Mouse (Mus musculus) CD8-positive naive resting alpha-beta T cell, adult 2 months (primary cell): Measurements from ENCODE around the gene Setd3.

Experiments used
- DNase-seq, 2 experiments: peaks; one replicate each; pipeline ENCODE4 v3.0.0; 2022; ENCODE audit warnings: low read depth in 2 of 2, low spot score in 2 of 2

The Setd3 gene

GRCm38 (mm10) chr12:108179246-108179320 is at the start of gene Setd3:
TSS of gene Setd3 (minus strand) at chr12:108179314.
- no peak for DNase-seq

- DNase-seq = no peak
Observed at GRCm38 (mm10) chr12:108227527-108227926, 48.4 kb upstream of the Setd3 start.

- DNase-seq = no peak
Observed at GRCm38 (mm10) chr12:108226941-108227340, 47.8 kb upstream of the Setd3 start.

GRCm38 (mm10) chr12:108226216-108226615 is 47.1 kb upstream of the Setd3 start:
- DNase-seq = no peak

GRCm38 (mm10) chr12:108225781-108226180 is 46.7 kb upstream of the Setd3 start:
- DNase-seq = no peak

- DNase-seq = no peak
Observed at GRCm38 (mm10) chr12:108223357-108223756, 44.2 kb upstream of the Setd3 start.

GRCm38 (mm10) chr12:108221712-108222111 is 42.6 kb upstream of the Setd3 start:
- no peak for DNase-seq

- DNase-seq = no peak
Observed at GRCm38 (mm10) chr12:108221206-108221605, 42.1 kb upstream of the Setd3 start.

- DNase-seq = no peak
Observed at GRCm38 (mm10) chr12:108220621-108221020, 41.5 kb upstream of the Setd3 start.

GRCm38 (mm10) chr12:108219825-108220616 is 40.9 kb upstream of the Setd3 start:
- DNase-seq = no peak

GRCm38 (mm10) chr12:108219163-108219562 is 40.0 kb upstream of the Setd3 start:
- no peak for DNase-seq

GRCm38 (mm10) chr12:108217572-108217971 is 38.5 kb upstream of the Setd3 start:
- peak in 1 of 2 experiments; percentile 18 for DNase-seq

- DNase-seq = no peak
Observed at GRCm38 (mm10) chr12:108216611-108217370, 37.7 kb upstream of the Setd3 start.

- no peak for DNase-seq
Observed at GRCm38 (mm10) chr12:108215090-108215489, 36.0 kb upstream of the Setd3 start.

- DNase-seq = no peak
Observed at GRCm38 (mm10) chr12:108213090-108214041, 34.3 kb upstream of the Setd3 start.

GRCm38 (mm10) chr12:108212476-108212875 is 33.4 kb upstream of the Setd3 start:
- DNase-seq = no peak

- no peak for DNase-seq
Observed at GRCm38 (mm10) chr12:108212071-108212470, 33.0 kb upstream of the Setd3 start.

GRCm38 (mm10) chr12:108210623-108211022 is 31.5 kb upstream of the Setd3 start:
- DNase-seq = no peak

GRCm38 (mm10) chr12:108208726-108209438 is 29.8 kb upstream of the Setd3 start:
- peak in 1 of 2 experiments; percentile 28 for DNase-seq

GRCm38 (mm10) chr12:108208216-108208615 is 29.1 kb upstream of the Setd3 start:
- no peak for DNase-seq

GRCm38 (mm10) chr12:108206641-108207040 is 27.5 kb upstream of the Setd3 start:
- DNase-seq = peak; percentile 50 to 59
